Mouse (Mus musculus): ENCODE results near the gene D430041D05Rik. TPM values are rescaled to one million over a fixed set of nuclear protein-coding genes. Genes with fewer than 3 reads are reported as not detected.

Gene D430041D05Rik
- polyA plus RNA-seq (2012; rRNA removed): 1.1 and 1.5 TPM in 2 replicates

DNA sequence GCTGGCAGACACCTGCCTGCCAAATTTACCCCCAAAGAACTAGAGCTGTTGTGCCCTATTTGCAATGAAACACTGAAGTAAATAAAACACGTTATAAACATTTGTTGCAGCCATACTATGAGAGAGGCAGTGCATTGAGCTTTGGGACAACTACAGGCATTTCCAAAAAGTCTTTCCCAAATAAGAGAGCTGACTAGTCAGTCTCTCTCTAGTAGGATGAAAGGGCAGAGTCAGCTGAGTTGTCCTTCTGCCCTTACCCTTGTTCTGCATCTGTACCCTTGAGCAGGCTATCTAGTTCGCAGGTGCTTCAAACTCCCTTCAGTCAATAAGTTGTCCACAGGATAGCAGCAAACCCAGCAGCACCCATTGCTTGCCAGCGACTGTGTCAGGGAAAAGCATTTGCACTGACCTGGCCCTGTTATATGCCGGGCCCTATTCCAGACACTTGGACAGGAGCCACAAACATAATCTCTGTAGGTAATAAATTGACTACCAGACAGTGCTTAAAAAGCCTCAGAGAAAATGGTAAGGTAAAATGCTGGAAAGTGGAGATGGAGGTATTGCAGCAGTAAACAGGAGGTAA is at the start of gene D430041D05Rik:
Gene D430041D05Rik (minus strand): TSS at position 51 of the 583 bp plus-strand sequence.
- no peak for DNase-seq
- no peaks in the 10 kb centered on the region for H3K4me1 ChIP-seq (ENCODE audit: control insufficient read depth, insufficient read depth, low read length)
- no peak within 1 kb of the TSS for H3K4me3 ChIP-seq (replicated peaks; ENCODE audit: extremely low read depth, low read depth, low read length)
- 60% methylated on average over 4 of the region's 4 CpGs for WGBS
- TF ChIP-seq CTCF (IDR thresholded peaks at IDR 0.05; ENCODE audit: insufficient read depth, low read length) (no peak), POLR2A (IDR thresholded peaks at IDR 0.05; ENCODE audit: borderline replicate concordance, extremely low read depth, low read depth, low read length) (no peak)

DNA sequence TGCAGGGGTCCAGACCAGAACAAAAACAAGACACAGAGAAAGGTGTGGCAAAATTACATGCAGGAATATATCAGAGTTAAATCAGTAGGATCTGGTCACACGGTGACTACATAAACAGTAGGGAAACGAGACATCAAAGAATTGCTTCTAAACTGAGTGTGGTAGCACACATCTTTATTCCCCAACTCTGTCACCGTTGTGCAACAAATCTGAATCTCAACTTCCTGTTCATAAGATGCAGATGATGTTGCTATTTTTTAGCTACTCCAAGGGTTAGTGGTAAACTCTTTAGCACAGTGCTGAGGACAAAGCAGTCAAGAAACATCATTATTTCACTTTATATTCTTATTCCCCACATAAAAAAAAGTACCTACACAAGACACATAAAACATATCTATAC is 49.2 kb upstream of the D430041D05Rik start:
- peaks cover 17% of the 10 kb centered on the region for H3K4me1 ChIP-seq (ENCODE audit: control insufficient read depth, insufficient read depth, low read length)
- no peak overlapping the region for H3K4me3 ChIP-seq (replicated peaks; ENCODE audit: extremely low read depth, low read depth, low read length)
- WGBS: 20% methylated on average over 3 of the region's 3 CpGs
- no peak for DNase-seq
- TF ChIP-seq CTCF (IDR thresholded peaks at IDR 0.05; ENCODE audit: insufficient read depth, low read length) (no peak), POLR2A (IDR thresholded peaks at IDR 0.05; ENCODE audit: borderline replicate concordance, extremely low read depth, low read depth, low read length) (no peak)

DNA sequence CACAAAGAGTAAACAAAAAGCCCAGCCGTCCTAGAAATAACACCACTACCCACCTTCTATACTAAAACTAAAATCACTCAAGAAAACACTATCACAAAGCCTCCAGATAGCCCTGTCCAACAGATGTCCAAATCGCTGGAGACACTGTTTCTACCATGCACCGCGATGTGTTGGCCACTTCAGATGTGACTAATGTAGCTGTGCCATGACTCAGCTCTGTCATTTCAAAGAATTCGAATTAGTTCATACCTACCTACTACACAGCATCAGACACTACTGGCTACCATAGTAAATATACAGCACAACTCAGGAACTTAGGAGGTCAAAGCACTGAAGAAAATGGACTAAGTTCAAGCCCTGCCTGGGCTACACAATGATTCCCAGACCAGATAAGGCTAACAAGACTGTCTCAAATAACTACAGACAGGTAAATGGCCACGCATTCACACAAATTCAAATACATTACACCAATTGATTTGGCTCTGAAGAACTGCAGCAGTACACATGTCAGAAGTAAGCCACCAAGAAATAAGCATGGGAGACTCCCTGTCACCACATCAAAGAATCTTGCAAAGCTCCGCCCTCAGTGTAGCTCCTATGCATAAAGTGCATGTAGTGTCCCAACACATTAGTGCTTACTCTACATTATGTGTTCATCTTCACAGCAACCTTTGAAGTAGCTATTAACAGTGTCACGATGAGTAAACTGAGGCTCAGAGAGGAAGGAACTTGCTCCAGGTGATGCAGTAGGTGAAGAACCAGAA is 47.9 kb upstream of the D430041D05Rik start:
- H3K4me1 ChIP-seq (ENCODE audit: control insufficient read depth, insufficient read depth, low read length): peaks cover 20% of the 10 kb centered on the region
- no peak for DNase-seq

DNA sequence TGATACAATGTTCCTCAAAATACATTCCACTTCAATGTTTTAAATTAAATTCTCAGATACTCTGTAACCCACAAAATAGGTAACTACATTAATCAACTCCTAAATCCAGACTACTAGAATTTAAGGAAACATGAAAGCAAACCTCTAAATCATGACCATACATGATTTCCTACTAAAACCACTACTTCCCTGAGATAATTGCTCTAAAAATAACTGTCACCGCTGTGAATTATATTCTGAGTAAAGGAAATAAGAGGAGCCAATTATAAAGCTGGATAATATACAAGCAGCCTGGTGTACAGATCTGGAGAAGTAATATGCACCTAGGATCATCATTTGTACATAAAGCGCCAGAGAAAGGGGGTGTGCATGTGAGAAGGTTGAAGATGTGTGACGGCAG is 46.3 kb upstream of the D430041D05Rik start:
- 37% methylated on average over 3 of the region's 3 CpGs for WGBS
- TF ChIP-seq CTCF (IDR thresholded peaks at IDR 0.05; ENCODE audit: insufficient read depth, low read length) (no peak), POLR2A (IDR thresholded peaks at IDR 0.05; ENCODE audit: borderline replicate concordance, extremely low read depth, low read depth, low read length) (no peak)
- DNase-seq: no peak

More for the DNA sequence above, 47.9 kb upstream of the D430041D05Rik start:
- H3K4me3 ChIP-seq (replicated peaks; ENCODE audit: extremely low read depth, low read depth, low read length): no peak overlapping the region
- TF ChIP-seq CTCF (IDR thresholded peaks at IDR 0.05; ENCODE audit: insufficient read depth, low read length) (no peak), POLR2A (IDR thresholded peaks at IDR 0.05; ENCODE audit: borderline replicate concordance, extremely low read depth, low read depth, low read length) (no peak)
- WGBS: 70% methylated on average over 8 of the region's 8 CpGs

DNA sequence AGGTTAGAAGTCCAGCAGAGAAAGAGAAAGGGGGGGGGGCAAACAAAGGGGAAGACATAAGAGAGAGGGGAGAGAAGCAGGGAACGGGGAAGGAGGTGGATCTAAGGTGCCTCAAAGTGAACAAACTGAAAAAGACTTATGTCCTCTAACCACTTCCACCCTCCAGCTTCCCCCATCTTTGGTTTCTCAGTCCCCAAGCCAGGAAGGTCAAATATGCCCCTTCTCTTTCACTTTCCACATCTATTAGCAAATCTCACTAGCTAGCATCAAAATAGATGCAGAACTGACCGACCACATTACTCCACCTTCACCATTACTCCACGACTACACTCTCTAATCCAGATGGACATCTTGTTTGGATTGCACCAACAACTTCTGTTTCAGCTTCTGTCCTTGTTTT is 39.9 kb upstream of the D430041D05Rik start:
- Histone ChIP-seq H3K4me1 (ENCODE audit: control insufficient read depth, insufficient read depth, low read length) (peaks cover 20% of the 10 kb centered on the region), H3K4me3 (replicated peaks; ENCODE audit: extremely low read depth, low read depth, low read length) (no peak overlapping the region)
- TF ChIP-seq CTCF (IDR thresholded peaks at IDR 0.05; ENCODE audit: insufficient read depth, low read length): no peak
- no peak for TF ChIP-seq POLR2A (IDR thresholded peaks at IDR 0.05; ENCODE audit: borderline replicate concordance, extremely low read depth, low read depth, low read length)
- DNase-seq: no peak
- WGBS: 65% methylated on average over 3 of the region's 3 CpGs

More for the DNA sequence above, 46.3 kb upstream of the D430041D05Rik start:
- H3K4me1 ChIP-seq (ENCODE audit: control insufficient read depth, insufficient read depth, low read length): peaks cover 20% of the 10 kb centered on the region
- H3K4me3 ChIP-seq (replicated peaks; ENCODE audit: extremely low read depth, low read depth, low read length): no peak overlapping the region

DNA sequence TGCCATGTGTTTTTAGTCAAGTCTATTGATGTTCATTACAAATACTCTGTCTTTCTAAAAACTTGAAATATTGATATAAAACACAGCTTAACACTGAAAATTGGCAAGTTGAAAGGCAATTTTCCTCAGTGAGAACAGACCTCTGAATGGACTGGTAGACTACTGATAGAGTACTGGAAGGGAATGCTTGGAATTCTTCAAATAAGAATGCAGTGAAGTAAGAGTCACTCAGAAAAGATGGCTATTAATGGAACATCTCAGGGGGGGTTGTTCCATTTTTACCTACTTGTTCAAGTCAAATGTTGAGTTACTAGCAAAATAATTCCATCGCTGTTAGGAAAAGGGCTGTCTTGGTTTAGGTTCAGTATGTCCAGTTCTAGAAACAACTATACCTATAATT is 38.4 kb upstream of the D430041D05Rik start:
- 56% methylated on average over 1 of the region's 1 CpGs for WGBS
- Histone ChIP-seq H3K4me1 (ENCODE audit: control insufficient read depth, insufficient read depth, low read length) (peaks cover 17% of the 10 kb centered on the region), H3K4me3 (replicated peaks; ENCODE audit: extremely low read depth, low read depth, low read length) (no peak overlapping the region)
- TF ChIP-seq POLR2A (IDR thresholded peaks at IDR 0.05; ENCODE audit: borderline replicate concordance, extremely low read depth, low read depth, low read length): no peak
- TF ChIP-seq CTCF (IDR thresholded peaks at IDR 0.05; ENCODE audit: insufficient read depth, low read length): no peak
- DNase-seq: no peak

DNA sequence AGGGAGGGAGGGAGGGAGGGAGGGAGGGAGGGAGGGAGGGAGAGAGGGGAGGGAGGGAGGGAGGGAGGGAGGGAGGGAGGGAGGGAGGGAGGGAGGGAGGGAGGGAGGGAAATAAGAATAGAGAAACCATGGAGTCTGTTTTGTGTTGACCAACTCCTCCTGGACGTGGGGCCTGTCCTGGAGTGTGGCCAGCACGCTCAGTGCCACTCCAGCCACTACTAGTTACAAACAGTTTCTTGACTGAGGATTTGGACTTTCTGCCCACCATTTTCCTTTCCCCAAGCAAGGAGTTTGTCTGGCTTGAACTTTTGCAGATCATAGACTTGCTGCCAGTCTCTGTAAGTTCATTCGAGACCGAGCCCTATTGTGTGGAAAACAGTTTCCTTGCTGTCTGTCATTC is 37.4 kb upstream of the D430041D05Rik start:
- Histone ChIP-seq H3K4me3 (replicated peaks; ENCODE audit: extremely low read depth, low read depth, low read length) (no peak overlapping the region), H3K4me1 (ENCODE audit: control insufficient read depth, insufficient read depth, low read length) (peaks cover 16% of the 10 kb centered on the region)
- DNase-seq: no peak
- TF ChIP-seq POLR2A (IDR thresholded peaks at IDR 0.05; ENCODE audit: borderline replicate concordance, extremely low read depth, low read depth, low read length) (no peak), CTCF (IDR thresholded peaks at IDR 0.05; ENCODE audit: insufficient read depth, low read length) (no peak)
- 66% methylated on average over 4 of the region's 4 CpGs for WGBS

DNA sequence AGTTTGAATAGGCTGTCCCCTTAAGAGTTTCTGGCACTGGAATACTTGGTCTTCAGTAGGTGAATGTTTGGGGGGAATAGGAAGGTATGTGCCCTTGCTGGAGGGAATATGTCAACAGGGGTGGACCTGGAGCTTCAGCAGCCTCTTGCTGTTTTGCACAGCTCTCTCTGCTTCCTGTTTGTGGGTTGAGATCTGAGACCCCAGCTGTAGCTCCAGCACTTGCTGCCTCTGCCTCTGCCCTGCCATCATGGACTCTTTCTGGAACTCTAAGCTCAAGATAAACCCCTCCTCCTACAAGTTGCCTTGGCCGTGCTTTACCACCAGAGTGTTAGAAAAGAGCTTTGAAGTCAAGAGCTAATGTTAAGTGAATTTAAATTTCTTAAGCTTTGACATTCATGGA is 35.2 kb upstream of the D430041D05Rik start:
- DNase-seq: no peak
- TF ChIP-seq CTCF (IDR thresholded peaks at IDR 0.05; ENCODE audit: insufficient read depth, low read length) (no peak), POLR2A (IDR thresholded peaks at IDR 0.05; ENCODE audit: borderline replicate concordance, extremely low read depth, low read depth, low read length) (no peak)
- WGBS: 48% methylated on average over 1 of the region's 1 CpGs

DNA sequence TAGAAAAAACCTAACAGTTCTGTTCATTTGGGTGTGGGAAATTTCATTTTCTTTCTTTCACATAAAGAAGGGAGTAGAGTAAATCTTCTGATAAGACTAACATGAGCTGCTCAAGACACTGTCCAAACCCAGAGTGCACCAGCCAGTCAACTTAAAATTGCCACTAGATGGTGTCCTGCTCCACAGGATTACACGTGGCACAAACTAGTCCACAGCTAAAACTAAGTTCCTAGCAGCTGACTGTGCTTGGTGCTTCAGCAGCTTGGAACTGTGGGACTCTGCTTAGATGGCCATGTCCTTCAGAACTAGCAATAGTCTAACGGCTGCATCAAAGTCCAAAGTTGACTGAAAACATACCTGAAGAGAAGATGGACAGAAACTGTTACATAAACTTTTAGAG is 34.0 kb upstream of the D430041D05Rik start:
- DNase-seq: peak; percentile 44
- H3K4me3 ChIP-seq (replicated peaks; ENCODE audit: extremely low read depth, low read depth, low read length): no peak overlapping the region
- H3K4me1 ChIP-seq (ENCODE audit: control insufficient read depth, insufficient read depth, low read length): peaks cover 9% of the 10 kb centered on the region
- 18% methylated on average over 2 of the region's 2 CpGs for WGBS
- peak; percentile 56 for TF ChIP-seq CTCF (IDR thresholded peaks at IDR 0.05; ENCODE audit: insufficient read depth, low read length)
- no peak for TF ChIP-seq POLR2A (IDR thresholded peaks at IDR 0.05; ENCODE audit: borderline replicate concordance, extremely low read depth, low read depth, low read length)

More for the DNA sequence above, 35.2 kb upstream of the D430041D05Rik start:
- no peak overlapping the region for H3K4me3 ChIP-seq (replicated peaks; ENCODE audit: extremely low read depth, low read depth, low read length)
- H3K4me1 ChIP-seq (ENCODE audit: control insufficient read depth, insufficient read depth, low read length): peaks cover 16% of the 10 kb centered on the region

DNA sequence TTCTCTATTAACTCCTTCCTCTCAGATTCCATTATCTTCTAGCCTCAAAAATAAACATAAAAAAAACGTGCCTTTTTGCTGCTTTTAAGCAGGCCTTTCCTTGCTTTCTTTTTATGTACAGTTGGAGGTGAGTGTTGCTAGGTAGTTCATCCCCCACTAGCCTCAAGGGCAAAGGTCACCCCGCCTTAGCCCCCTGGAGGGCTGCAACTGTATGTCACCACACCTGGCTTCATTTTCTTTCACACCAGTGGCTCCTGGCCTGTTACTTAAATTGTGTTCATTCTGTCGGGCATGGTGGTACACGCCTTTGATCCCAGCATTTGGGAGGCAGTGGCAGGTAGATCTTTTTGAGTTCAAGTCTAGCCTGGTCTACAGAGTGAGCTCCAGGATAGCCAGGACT is 31.5 kb upstream of the D430041D05Rik start:
- DNase-seq: no peak
- 74% methylated on average over 4 of the region's 4 CpGs for WGBS
- Histone ChIP-seq H3K4me3 (replicated peaks; ENCODE audit: extremely low read depth, low read depth, low read length) (no peak overlapping the region), H3K4me1 (ENCODE audit: control insufficient read depth, insufficient read depth, low read length) (no peaks in the 10 kb centered on the region)
- TF ChIP-seq CTCF (IDR thresholded peaks at IDR 0.05; ENCODE audit: insufficient read depth, low read length) (no peak), POLR2A (IDR thresholded peaks at IDR 0.05; ENCODE audit: borderline replicate concordance, extremely low read depth, low read depth, low read length) (no peak)

Data from lung, adult 2 months (tissue).